Mouse (Mus musculus) hindbrain, embryonic 16.5 days (tissue): ENCODE results near the gene Dhx30. TPM values are rescaled to one million over a fixed set of nuclear protein-coding genes. Genes with fewer than 3 reads are reported as not detected.
A peak's percentile ranks its signal among the peaks of the same experiment; 100 is the strongest.

Experiments
- ATAC-seq: fragments of 200-750 bp; cut with Nextera tagmentation; 2 replicates; pipeline ENCODE4 v1.8.0; 2017; ENCODE audit warnings: moderate TSS enrichment, moderate library complexity
- H3K27ac ChIP-seq: fragments of 300-500 bp; sonication (generic); 2 replicates; pipeline ENCODE4 v1.5.1; 2014; ENCODE audit warnings: low read depth, mild to moderate bottlenecking, control low read depth, low read length, moderate library complexity
- H3K27me3 ChIP-seq: fragments of 300-500 bp; sonication (generic); replicated peaks from 2 replicates; pipeline ENCODE4 v1.6.1; 2014; ENCODE audit warnings: low read length; ENCODE audit not compliant: control insufficient read depth, insufficient read depth
- H3K36me3 ChIP-seq: fragments of 300-500 bp; sonication (generic); 2 replicates; pipeline ENCODE4 v1.6.1; 2014; ENCODE audit warnings: mild to moderate bottlenecking, low read length, moderate library complexity, mixed read lengths; ENCODE audit not compliant: control insufficient read depth, insufficient read depth
- H3K4me1 ChIP-seq: fragments of 300-500 bp; sonication (generic); 2 replicates; pipeline ENCODE4 v1.6.1; 2014; ENCODE audit warnings: low read depth, low read length; ENCODE audit not compliant: control insufficient read depth, insufficient read depth
- H3K4me2 ChIP-seq: fragments of 300-500 bp; sonication (generic); 2 replicates; pipeline ENCODE4 v1.6.1; 2014; ENCODE audit warnings: mild to moderate bottlenecking, low read length, control low read depth, moderate library complexity
- H3K4me3 ChIP-seq: fragments of 300-500 bp; sonication (generic); 2 replicates; pipeline ENCODE4 v1.5.1; 2014; ENCODE audit warnings: mild to moderate bottlenecking, low read length, control low read depth, moderate library complexity
- H3K9ac ChIP-seq: fragments of 300-500 bp; sonication (generic); 2 replicates; pipeline ENCODE4 v1.6.1; 2014; ENCODE audit warnings: low read depth, mild to moderate bottlenecking, control low read depth, low read length, moderate library complexity
- H3K9me3 ChIP-seq: fragments of 300-500 bp; sonication (generic); 2 replicates; pipeline ENCODE4 v1.6.1; 2014; ENCODE audit warnings: mild to moderate bottlenecking, low read length, moderate library complexity; ENCODE audit not compliant: control insufficient read depth
- WGBS: fragments of 180-500 bp; shearing (Covaris S2); extraction: QIAGEN DNeasy Blood & Tissue Kit; methylation state at CpG from one replicate; pipeline ENCODE4 v1.1.7; 2014; 5-methylcytosine and 5-hydroxymethylcytosine counted together
- polyA plus RNA-seq: library from polyadenylated mRNA; unstranded; fragments of >200 nt; fragmentation: Nextera tagmentation; extraction: Ambion mirVana; gene quantifications from 2 replicates; pipeline ENCODE4 v1.2.1, GENCODE M21; 2015

Gene Dhx30
- polyA plus RNA-seq, 1 experiment from 2014 or later, result 154 TPM

DNA sequence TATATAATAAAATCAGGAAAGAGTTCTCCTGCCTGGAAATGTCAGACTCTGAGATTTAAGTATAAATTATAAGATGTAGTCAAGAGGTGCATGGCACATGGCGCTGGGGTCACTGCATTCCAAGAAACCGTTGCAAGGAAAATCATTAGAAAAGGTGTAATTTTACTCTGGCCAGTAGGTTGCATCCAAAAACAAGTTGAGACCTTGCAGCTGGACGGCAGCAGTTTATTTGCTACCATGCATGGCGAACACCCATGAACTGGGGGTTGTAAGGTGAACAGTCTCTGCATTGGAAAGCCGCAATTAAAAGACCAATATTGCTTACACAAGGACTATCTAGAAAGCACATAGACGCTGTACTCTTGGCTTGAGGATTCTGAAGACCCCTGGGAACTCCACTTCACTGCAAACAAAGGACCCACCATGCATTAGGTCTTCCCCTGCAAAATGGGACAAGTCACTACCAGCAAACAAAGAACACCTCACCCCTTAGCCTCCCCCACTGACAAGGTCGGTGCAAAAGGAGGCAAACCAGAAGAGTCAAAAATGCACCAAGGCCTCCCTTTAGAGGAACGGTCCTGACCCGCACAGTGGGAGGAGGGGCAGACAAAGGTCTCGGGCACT is 1.2 kb downstream of the Dhx30 start:
- Histone ChIP-seq H3K27me3 (no peaks in the 10 kb centered on the region), H3K27ac (peak overlapping the region; percentile 96), H3K4me1 (peaks cover 16% of the 10 kb centered on the region), H3K4me2 (peak overlapping the region; percentile 59), H3K36me3 (peaks cover 13% of the 10 kb centered on the region), H3K9me3 (no peaks in the 10 kb centered on the region), H3K9ac (peak overlapping the region; percentile 93), H3K4me3 (peak overlapping the region; percentile 79)
- ATAC-seq, result peak; percentile 61; the same call in 1 of the 2 replicates
- WGBS, result 7% methylated on average over 10 of the region's 10 CpGs

DNA sequence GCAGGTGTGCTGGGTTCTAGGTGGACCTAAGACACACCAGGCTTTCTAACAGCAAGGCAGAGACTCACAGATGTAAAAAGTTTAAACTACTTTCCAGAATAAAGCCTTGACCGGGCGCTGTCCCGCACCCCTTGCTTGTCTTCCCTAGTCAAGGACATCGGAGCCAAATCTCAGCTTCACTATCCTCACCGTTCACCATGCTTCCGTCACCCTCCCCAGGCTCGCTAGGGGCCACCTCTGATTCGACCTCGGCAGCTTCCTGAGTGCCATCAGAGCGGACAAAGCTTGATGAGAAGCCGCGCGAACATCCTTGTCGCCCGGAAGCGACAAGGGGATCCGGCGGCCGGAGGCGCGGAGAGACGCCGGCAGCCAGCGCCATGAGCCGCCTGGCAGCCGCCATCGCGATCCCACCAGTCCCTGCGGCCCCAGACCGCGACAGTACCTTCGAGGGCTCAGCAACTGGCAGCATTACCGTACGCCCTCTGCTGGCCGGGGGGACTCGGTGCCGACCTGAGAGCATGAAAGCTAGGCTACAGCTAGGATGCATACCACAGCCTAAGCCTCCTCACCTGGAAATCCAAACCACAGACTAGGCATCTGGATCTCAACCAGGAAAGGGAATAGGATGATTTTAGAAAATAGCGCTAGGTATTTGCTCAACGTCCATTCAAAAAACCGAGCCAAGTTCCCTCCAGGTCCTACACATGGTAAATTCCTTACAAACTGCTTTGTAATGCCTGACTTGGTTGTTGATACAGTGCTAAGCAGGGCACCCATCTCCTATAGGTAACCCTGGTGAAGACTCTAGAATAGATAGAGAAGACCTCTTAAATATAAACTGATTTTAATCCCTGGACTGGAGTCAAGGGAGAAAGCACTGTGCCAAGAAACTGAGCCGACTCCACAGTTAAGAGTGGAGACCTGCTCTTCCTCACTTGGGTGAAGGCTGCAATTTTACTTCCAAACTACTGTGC is 16.7 kb downstream of the Dhx30 start:
- Histone ChIP-seq H3K4me2 (peak overlapping the region; percentile 74), H3K9me3 (no peaks in the 10 kb centered on the region), H3K4me1 (peaks cover 7% of the 10 kb centered on the region), H3K4me3 (peak overlapping the region; percentile 79), H3K9ac (peak overlapping the region; percentile 71), H3K36me3 (peaks cover 33% of the 10 kb centered on the region), H3K27ac (peak overlapping the region; percentile 5), H3K27me3 (no peaks in the 10 kb centered on the region)
- ATAC-seq, result peak; percentile 99
- 3% methylated on average over 41 of the region's 41 CpGs for WGBS

GRCm38 (mm10) chr9:110097791-110098190 is 19.8 kb downstream of the Dhx30 start:
- WGBS, result 81% methylated on average over 3 of the region's 3 CpGs
- H3K4me3 ChIP-seq, result no peak overlapping the region
- ATAC-seq, result no peak
- H3K9me3 ChIP-seq, result no peaks in the 10 kb centered on the region
- peaks cover 7% of the 10 kb centered on the region for H3K4me1 ChIP-seq
- H3K27me3 ChIP-seq, result no peaks in the 10 kb centered on the region
- no peak overlapping the region for H3K27ac ChIP-seq
- no peak overlapping the region for H3K9ac ChIP-seq
- H3K36me3 ChIP-seq, result peaks cover 31% of the 10 kb centered on the region
- no peak overlapping the region for H3K4me2 ChIP-seq

- Histone ChIP-seq H3K27ac (no peak overlapping the region), H3K4me2 (no peak overlapping the region), H3K9me3 (no peaks in the 10 kb centered on the region), H3K9ac (no peak overlapping the region), H3K4me1 (no peaks in the 10 kb centered on the region; the same call in 1 of the 2 replicates), H3K4me3 (no peak overlapping the region), H3K36me3 (peaks cover 57% of the 10 kb centered on the region), H3K27me3 (no peaks in the 10 kb centered on the region)
- no peak for ATAC-seq
- WGBS, result 96% methylated on average over 4 of the region's 4 CpGs
Measured at GRCm38 (mm10) chr9:110094761-110095160, 22.9 kb downstream of the Dhx30 start.

DNA sequence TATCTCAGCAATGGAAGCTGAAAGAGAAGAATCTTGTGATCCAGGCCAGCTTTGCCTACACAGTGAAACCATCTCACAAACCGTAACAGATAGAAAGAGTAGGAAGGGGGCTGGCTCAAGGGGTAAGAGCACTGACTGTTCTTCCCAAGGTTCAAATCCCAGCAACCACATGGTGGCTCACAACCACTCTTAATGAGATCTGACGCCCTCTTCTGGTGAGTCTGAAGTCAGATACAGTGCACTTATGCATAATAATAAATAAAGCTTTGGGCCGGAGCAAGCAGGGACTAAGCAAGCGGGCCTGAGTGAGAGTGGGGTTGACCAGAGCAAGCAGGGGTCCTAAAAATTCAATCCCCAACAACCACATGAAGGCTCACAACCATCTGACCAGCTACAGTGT is 24.3 kb downstream of the Dhx30 start:
- Histone ChIP-seq H3K4me3 (no peak overlapping the region), H3K27ac (no peak overlapping the region), H3K9me3 (no peaks in the 10 kb centered on the region), H3K4me1 (no peaks in the 10 kb centered on the region), H3K9ac (no peak overlapping the region), H3K27me3 (no peaks in the 10 kb centered on the region), H3K4me2 (no peak overlapping the region), H3K36me3 (peaks cover 66% of the 10 kb centered on the region)
- 81% methylated on average over 4 of the region's 4 CpGs for WGBS
- no peak for ATAC-seq

DNA sequence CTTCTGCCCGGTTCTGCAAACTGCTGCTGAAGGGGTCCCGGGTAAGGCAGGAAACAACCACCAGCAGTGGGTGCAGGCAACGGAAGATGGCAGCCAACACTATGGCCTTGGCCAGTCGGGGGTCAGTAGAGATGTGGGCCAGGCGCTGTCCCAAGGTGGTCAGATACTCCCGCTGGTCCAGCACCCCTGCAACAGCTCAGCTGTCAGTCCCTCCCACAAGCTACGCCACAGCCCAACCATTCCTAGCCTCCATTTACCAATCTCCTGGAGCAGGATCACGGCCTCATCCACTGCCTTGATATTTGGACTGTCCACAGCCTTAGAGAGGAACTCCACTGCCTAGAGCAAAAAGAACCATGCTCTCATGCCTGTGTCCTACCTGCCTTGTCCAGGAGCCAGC is 31.9 kb downstream of the Dhx30 start:
- H3K9ac ChIP-seq, result no peak overlapping the region
- 92% methylated on average over 8 of the region's 8 CpGs for WGBS
- H3K4me1 ChIP-seq, result no peaks in the 10 kb centered on the region
- H3K4me3 ChIP-seq, result no peak overlapping the region
- peaks cover 82% of the 10 kb centered on the region for H3K36me3 ChIP-seq
- no peak overlapping the region for H3K27ac ChIP-seq
- no peak overlapping the region for H3K4me2 ChIP-seq
- H3K9me3 ChIP-seq, result no peaks in the 10 kb centered on the region
- no peak for ATAC-seq
- H3K27me3 ChIP-seq, result no peaks in the 10 kb centered on the region

DNA sequence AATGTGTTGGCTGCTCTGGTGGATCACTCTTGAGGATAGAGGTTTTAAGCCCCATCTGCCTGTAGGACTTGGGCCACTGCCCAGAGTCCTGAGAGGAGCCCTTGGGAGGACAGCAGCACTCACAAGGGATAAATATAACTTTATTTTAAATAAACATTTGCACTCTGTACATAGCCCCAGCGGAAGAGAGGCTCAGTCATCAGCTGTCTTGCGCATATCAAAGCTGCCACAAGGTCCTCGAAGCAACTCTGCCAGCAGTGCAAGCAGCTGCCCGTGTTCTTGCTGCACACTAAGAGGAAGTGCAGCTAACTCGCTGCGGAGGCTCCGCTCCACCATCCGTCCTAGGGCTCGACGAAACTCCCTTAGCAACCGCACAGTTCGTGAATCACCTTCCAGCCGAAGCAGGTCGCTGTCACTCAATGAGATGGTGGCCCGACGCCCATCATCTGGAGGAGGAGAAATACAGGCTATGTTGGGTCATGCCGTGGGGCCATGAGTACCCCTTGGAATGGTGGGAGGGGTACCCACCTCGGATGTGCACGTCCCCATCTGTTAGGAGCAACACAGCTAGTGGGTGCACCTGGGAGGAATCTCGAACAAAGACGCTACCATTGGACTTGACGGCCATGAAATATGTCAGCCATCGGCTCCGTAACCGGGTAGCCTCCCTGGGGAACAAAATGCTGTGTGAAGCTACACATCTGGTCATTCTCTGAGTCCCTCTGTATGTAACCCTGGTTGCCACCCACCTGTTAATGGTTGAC is 33.2 kb downstream of the Dhx30 start:
- Histone ChIP-seq H3K4me1 (no peaks in the 10 kb centered on the region), H3K4me3 (no peak overlapping the region), H3K27ac (no peak overlapping the region; the same call in 1 of the 2 replicates), H3K36me3 (peaks cover 81% of the 10 kb centered on the region), H3K9me3 (no peaks in the 10 kb centered on the region), H3K27me3 (no peaks in the 10 kb centered on the region), H3K9ac (no peak overlapping the region), H3K4me2 (no peak overlapping the region)
- 0 out of 2 replicates have a peak, but pooled peaks have one; percentile 19 for ATAC-seq
- 78% methylated on average over 25 of the region's 25 CpGs for WGBS

DNA sequence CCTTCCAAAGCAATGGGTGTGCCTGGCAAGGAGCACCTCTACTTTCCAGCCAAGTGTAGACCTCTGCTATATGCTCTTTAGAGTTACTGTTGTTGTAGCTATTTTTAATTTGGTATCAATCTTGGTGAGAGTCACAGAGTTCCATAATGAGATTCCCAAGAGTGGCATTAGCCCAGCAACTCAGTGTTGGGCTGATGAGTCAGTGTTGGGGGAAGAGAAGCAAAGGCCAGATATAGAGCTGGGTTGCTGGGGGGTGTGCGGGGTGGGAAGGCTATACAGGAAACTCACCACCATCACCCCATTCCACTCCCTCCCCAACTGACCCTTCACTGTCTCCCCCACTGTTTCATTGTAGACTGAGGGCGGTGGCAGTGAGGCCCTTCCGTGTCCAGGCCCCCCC is 36.6 kb downstream of the Dhx30 start:
- WGBS, result 67% methylated on average over 3 of the region's 3 CpGs
- H3K9me3 ChIP-seq, result no peaks in the 10 kb centered on the region
- ATAC-seq, result no peak

More for the DNA sequence above, 36.6 kb downstream of the Dhx30 start:
- no peak overlapping the region for H3K4me3 ChIP-seq
- H3K27me3 ChIP-seq, result no peaks in the 10 kb centered on the region
- no peaks in the 10 kb centered on the region for H3K4me1 ChIP-seq
- H3K27ac ChIP-seq, result no peak overlapping the region
- H3K4me2 ChIP-seq, result no peak overlapping the region
- H3K36me3 ChIP-seq, result peaks cover 56% of the 10 kb centered on the region
- H3K9ac ChIP-seq, result no peak overlapping the region
